ENCODE assay signal across 26 mouse cellular contexts in genomic region chr5:32148593-32148992, GRCm38 (mm10). TPM values are rescaled to one million over a fixed set of nuclear protein-coding genes. Genes with fewer than 3 reads are reported as not detected.
DNase-seq lines count a peak whose midpoint lies in the region; ATAC-seq and TF ChIP-seq lines count a peak whose summit lies in the region.
"Had no signal": no experiment of that assay in that cellular context is flagged by ENCODE, and none has a peak within 500 bp of the region (broad histone marks: within the 10 kb centered on the region; RNA-seq: fewer than 3 reads in every experiment).

No protein-coding gene starts in this region.

- H3ac ChIP-seq in myocyte (ENCODE audit: control insufficient read depth, insufficient read length): no peak overlapping the region

- H3K4me1 ChIP-seq in midbrain, embryonic 15.5 days: peaks cover 9% of the 10 kb centered on the region; the same call in 1 of the 2 replicates

- H3K36me3 ChIP-seq in myocyte (ENCODE audit: control insufficient read depth, insufficient read depth): peaks cover 80% of the 10 kb centered on the region
- no peaks in the 10 kb centered on the region for H3K36me3 ChIP-seq in midbrain, embryonic 15.5 days (replicated peaks)
- H3K36me3 ChIP-seq: forebrain, embryonic 12.5 days; forebrain, embryonic 15.5 days; hindbrain, embryonic 12.5 days; hindbrain, embryonic 15.5 days had no signal

- no peaks in the 10 kb centered on the region for H3K9me3 ChIP-seq in midbrain, embryonic 15.5 days
- H3K9me3 ChIP-seq: embryonic facial prominence, embryonic 10.5 days; embryonic facial prominence, embryonic 13.5 days; forebrain, embryonic 12.5 days; forebrain, embryonic 15.5 days; G1E; hindbrain, embryonic 12.5 days; hindbrain, embryonic 15.5 days had no signal

- TF ChIP-seq POLR2A in myocyte (IDR thresholded peaks at IDR 0.05; ENCODE audit: insufficient read length, low read depth): no peak

- H3K4me2 ChIP-seq in myocyte (ENCODE audit: low read depth): no peak overlapping the region
- H3K4me2 ChIP-seq in midbrain, embryonic 15.5 days: no peak overlapping the region
- H3K4me2 ChIP-seq: embryonic facial prominence, embryonic 13.5 days; forebrain, embryonic 12.5 days; forebrain, embryonic 15.5 days; heart, embryonic 11.5 days; hindbrain, embryonic 12.5 days; hindbrain, embryonic 15.5 days had no signal

- peak; percentile 4 for DNase-seq in adrenal gland, adult 2 months
- no peak for DNase-seq in adrenal gland, adult 8-10 months
- peak; percentile 32 for DNase-seq in CD4-positive helper T cell, adult 2 months (ENCODE audit: low read depth, low spot score)
- DNase-seq in yolk sac, embryonic 10.5 days (ENCODE audit: low spot score): no peak
- DNase-seq: adrenal gland, postnatal 25 days; cerebellum, adult 11-12 months; cerebellum, adult 8-10 months; cerebellum, postnatal 10 days; cerebellum, postnatal 36 days; embryo, embryonic 11 days; gastrocnemius, postnatal 10 days; heart, adult 11 months had no signal

- H3K9ac ChIP-seq in midbrain, embryonic 15.5 days: no peak overlapping the region
- H3K9ac ChIP-seq: embryonic facial prominence, embryonic 13.5 days; forebrain, embryonic 12.5 days; forebrain, embryonic 15.5 days; hindbrain, embryonic 12.5 days; hindbrain, embryonic 15.5 days had no signal

- no peak overlapping the region for H3K4me3 ChIP-seq in myocyte
- no peak overlapping the region for H3K4me3 ChIP-seq in midbrain, embryonic 15.5 days
- H3K4me3 ChIP-seq: embryonic facial prominence, embryonic 10.5 days; embryonic facial prominence, embryonic 13.5 days; erythroblast, embryonic 14.5 days; forebrain, embryonic 12.5 days; forebrain, embryonic 15.5 days; hindbrain, embryonic 12.5 days; hindbrain, embryonic 15.5 days had no signal

- ATAC-seq in midbrain, embryonic 15.5 days (replicated peaks): no peak
- ATAC-seq: forebrain, embryonic 15.5 days; intestine, embryonic 16.5 days; Patski had no signal

- H3K79me2 ChIP-seq in myocyte (ENCODE audit: control insufficient read depth, insufficient read depth): peaks cover 39% of the 10 kb centered on the region

- H3K27ac ChIP-seq in midbrain, embryonic 15.5 days: no peak overlapping the region
- H3K27ac ChIP-seq: embryonic facial prominence, embryonic 10.5 days; embryonic facial prominence, embryonic 13.5 days; forebrain, embryonic 12.5 days; forebrain, embryonic 15.5 days; hindbrain, embryonic 12.5 days; hindbrain, embryonic 15.5 days had no signal

- WGBS in midbrain, embryonic 15.5 days: 83% methylated on average over 4 of the region's 4 CpGs

- no peaks in the 10 kb centered on the region for H3K27me3 ChIP-seq in myocyte (ENCODE audit: control insufficient read depth, insufficient read depth, insufficient read length)
- 0 out of 2 replicates have a peak, but pooled peaks cover 6% of the 10 kb centered on the region for H3K27me3 ChIP-seq in midbrain, embryonic 15.5 days (replicated peaks)
- H3K27me3 ChIP-seq: CH12.LX; embryonic facial prominence, embryonic 13.5 days; forebrain, embryonic 12.5 days; forebrain, embryonic 15.5 days; Patski had no signal

TF ChIP-seq in myocyte, 11 proteins besides CTCF, POLR2A, EP300 and RAD21:
- TF ChIP-seq MYOG (IDR thresholded peaks at IDR 0.05; ENCODE audit: control insufficient read depth in 1 of 3, insufficient read depth in 1 of 3, insufficient read length in 2 of 3, low read depth in 2 of 3) (no peak), POLR2AphosphoS2 (IDR thresholded peaks at IDR 0.05; ENCODE audit: insufficient read length, low read depth) (peak; percentile 31)

RNA-seq across cellular contexts. Expression of gene Fosl2, which starts 13.0 kb away (rescaled TPM):
- 100 to 1,000 TPM; 275 to 347 TPM for total RNA-seq in adrenal gland, adult 2 months (2021)
- 186 and 248 TPM in 2 replicates for polyA plus RNA-seq in adrenal gland, adult 2 months (2012; rRNA removed)
- total RNA-seq in adrenal gland, adult 8-10 months (2022): 100 to 1,000 TPM; 305 to 438 (median 384) TPM
- polyA plus RNA-seq in myocyte (2012; fragmentation: generic; extraction: Trizol): 30.9 TPM
- polyA plus RNA-seq in midbrain, embryonic 15.5 days (2015; fragmentation: Nextera tagmentation; extraction: Ambion mirVana): 0.41 and 0.54 TPM in 2 replicates

Comparison
In these comparisons a context has a peak if more than half of its experiments do, and no peak if none do; other contexts are left out.
1. DNase-seq: peak in adrenal gland, adult 2 months (single experiment) and CD4-positive helper T cell, adult 2 months (single experiment); none in adrenal gland, adult 8-10 months (single experiment) and yolk sac, embryonic 10.5 days (single experiment).
2. RNA of gene Fosl2, which starts 13.0 kb away (polyA plus RNA-seq): 186 to 248 TPM in adrenal gland, adult 2 months and 30.9 TPM in myocyte (single experiment); 0.41 to 0.54 TPM in midbrain, embryonic 15.5 days; every median in the first group is over 10 times any median in the second.